Mouse (Mus musculus): ENCODE data around the gene Coq5. TPM values are rescaled to one million over a fixed set of nuclear protein-coding genes. Genes with fewer than 3 reads are reported as not detected.
A peak's percentile ranks its signal among the peaks of the same experiment; 100 is the strongest.

Coq5 gene
- total and polyA plus RNA-seq, 2 experiments from 2014 or later = 29.6 to 42.8 TPM

GRCm38 (mm10) chr5:115269969-115270368 lies 9.5 kb upstream of the Coq5 start:
- Histone ChIP-seq H3K4me3 (ENCODE audit: low read depth, low read length) (peak overlapping the region; percentile 6; the same call in 1 of the 2 replicates), H3K27me3 (ENCODE audit: insufficient read depth, low read length) (no peaks in the 10 kb centered on the region), H3K4me1 (ENCODE audit: insufficient read depth, low read length) (peaks cover 9% of the 10 kb centered on the region; the same call in 1 of the 2 replicates), H3K4me2 (ENCODE audit: low read depth, low read length, poor library complexity, severe bottlenecking) (peak overlapping the region; percentile 69), H3K9ac (replicated peaks; ENCODE audit: low read length, poor library complexity, severe bottlenecking) (0 out of 2 replicates have a peak overlapping the region, but pooled peaks have one; percentile 24), H3K9me3 (ENCODE audit: low read length) (no peaks in the 10 kb centered on the region), H3K27ac (ENCODE audit: low read depth, low read length) (no peak overlapping the region), H3K36me3 (ENCODE audit: insufficient read depth, low read length) (peaks cover 3% of the 10 kb centered on the region; the same call in 1 of the 2 replicates)
- DNase-seq (ENCODE audit: low spot score) (no peak), ATAC-seq (ENCODE audit: low FRiP score) (no peak)
- 88% methylated on average over 1 of the region's 1 CpGs for WGBS
- TF ChIP-seq CTCF (IDR thresholded peaks at IDR 0.05) = no peak

GRCm38 (mm10) chr5:115271931-115272811 lies 7.3 kb upstream of the Coq5 start:
- peaks cover 9% of the 10 kb centered on the region; the same call in 1 of the 2 replicates for H3K4me1 ChIP-seq (ENCODE audit: insufficient read depth, low read length)

GRCm38 (mm10) chr5:115272812-115273548 lies 6.5 kb upstream of the Coq5 start, which contains the start of gene Rnf10:
TSS of gene Rnf10 (minus strand) at chr5:115272898.
- peak within 1 kb of the TSS; percentile 100 for H3K9ac ChIP-seq (replicated peaks; ENCODE audit: low read length, poor library complexity, severe bottlenecking)
- H3K27ac ChIP-seq (ENCODE audit: low read depth, low read length) = peak within 1 kb of the TSS; percentile 91
- DNase-seq (ENCODE audit: low spot score) (peak; percentile 98), ATAC-seq (ENCODE audit: low FRiP score) (peak; percentile 87)
- peaks cover 9% of the 10 kb centered on the region; the same call in 1 of the 2 replicates for H3K4me1 ChIP-seq (ENCODE audit: insufficient read depth, low read length)
- no peaks in the 10 kb centered on the region for H3K27me3 ChIP-seq (ENCODE audit: insufficient read depth, low read length)
- peak within 1 kb of the TSS; percentile 98 for H3K4me3 ChIP-seq (ENCODE audit: low read depth, low read length)
- H3K9me3 ChIP-seq (ENCODE audit: low read length) = no peaks in the 10 kb centered on the region
- H3K36me3 ChIP-seq (ENCODE audit: insufficient read depth, low read length) = peaks cover 3% of the 10 kb centered on the region; the same call in 1 of the 2 replicates
- TF ChIP-seq CTCF (IDR thresholded peaks at IDR 0.05) = no peak
- H3K4me2 ChIP-seq (ENCODE audit: low read depth, low read length, poor library complexity, severe bottlenecking) = peak within 1 kb of the TSS; percentile 69
- 13% methylated on average over 26 of the region's 26 CpGs for WGBS

More at GRCm38 (mm10) chr5:115271931-115272811, 7.3 kb upstream of the Coq5 start:
- Histone ChIP-seq H3K36me3 (ENCODE audit: insufficient read depth, low read length) (peaks cover 3% of the 10 kb centered on the region; the same call in 1 of the 2 replicates), H3K9ac (replicated peaks; ENCODE audit: low read length, poor library complexity, severe bottlenecking) (peak overlapping the region; percentile 100), H3K4me2 (ENCODE audit: low read depth, low read length, poor library complexity, severe bottlenecking) (peak overlapping the region; percentile 69), H3K9me3 (ENCODE audit: low read length) (no peaks in the 10 kb centered on the region), H3K4me3 (ENCODE audit: low read depth, low read length) (peak overlapping the region; percentile 98), H3K27ac (ENCODE audit: low read depth, low read length) (peak overlapping the region; percentile 91), H3K27me3 (ENCODE audit: insufficient read depth, low read length) (no peaks in the 10 kb centered on the region)
- ATAC-seq (ENCODE audit: low FRiP score) = peak; percentile 59; the same call in 1 of the 2 replicates
- TF ChIP-seq CTCF (IDR thresholded peaks at IDR 0.05) = no peak
- peak; percentile 21 for DNase-seq (ENCODE audit: low spot score)
- under 1% methylated on average over 70 of the region's 77 CpGs for WGBS

- peaks cover 3% of the 10 kb centered on the region; the same call in 1 of the 2 replicates for H3K36me3 ChIP-seq (ENCODE audit: insufficient read depth, low read length)
- H3K27ac ChIP-seq (ENCODE audit: low read depth, low read length) = peak overlapping the region; percentile 91
- 60% methylated on average over 6 of the region's 6 CpGs for WGBS
- H3K4me3 ChIP-seq (ENCODE audit: low read depth, low read length) = peak overlapping the region; percentile 98
- no peaks in the 10 kb centered on the region for H3K9me3 ChIP-seq (ENCODE audit: low read length)
- ATAC-seq (ENCODE audit: low FRiP score) (no peak), DNase-seq (ENCODE audit: low spot score) (no peak)
- H3K4me2 ChIP-seq (ENCODE audit: low read depth, low read length, poor library complexity, severe bottlenecking) = peak overlapping the region; percentile 51
- no peak for TF ChIP-seq CTCF (IDR thresholded peaks at IDR 0.05)
- peaks cover 9% of the 10 kb centered on the region; the same call in 1 of the 2 replicates for H3K4me1 ChIP-seq (ENCODE audit: insufficient read depth, low read length)
- 0 out of 2 replicates have a peak overlapping the region, but pooled peaks have one; percentile 34 for H3K9ac ChIP-seq (replicated peaks; ENCODE audit: low read length, poor library complexity, severe bottlenecking)
- H3K27me3 ChIP-seq (ENCODE audit: insufficient read depth, low read length) = no peaks in the 10 kb centered on the region
These were observed 5.8 kb upstream of the Coq5 start for GRCm38 (mm10) chr5:115273549-115274135.

- Histone ChIP-seq H3K36me3 (ENCODE audit: insufficient read depth, low read length) (peaks cover 3% of the 10 kb centered on the region; the same call in 1 of the 2 replicates), H3K27me3 (ENCODE audit: insufficient read depth, low read length) (no peaks in the 10 kb centered on the region), H3K9ac (replicated peaks; ENCODE audit: low read length, poor library complexity, severe bottlenecking) (no peak overlapping the region), H3K27ac (ENCODE audit: low read depth, low read length) (no peak overlapping the region), H3K4me2 (ENCODE audit: low read depth, low read length, poor library complexity, severe bottlenecking) (no peak overlapping the region), H3K4me3 (ENCODE audit: low read depth, low read length) (no peak overlapping the region), H3K9me3 (ENCODE audit: low read length) (no peaks in the 10 kb centered on the region), H3K4me1 (ENCODE audit: insufficient read depth, low read length) (peaks cover 9% of the 10 kb centered on the region; the same call in 1 of the 2 replicates)
- no peak for ATAC-seq (ENCODE audit: low FRiP score)
- no peak for DNase-seq (ENCODE audit: low spot score)
- peak; percentile 38 for TF ChIP-seq CTCF (IDR thresholded peaks at IDR 0.05)
- 71% methylated on average over 1 of the region's 1 CpGs for WGBS
These were observed 5.1 kb upstream of the Coq5 start for GRCm38 (mm10) chr5:115274353-115274752.

Measured in midbrain, postnatal 0 days (tissue).